Mouse (Mus musculus): ENCODE results near the gene Celf2. TPM values are rescaled to one million over a fixed set of nuclear protein-coding genes. Genes with fewer than 3 reads are reported as not detected.
A peak's percentile ranks its signal among the peaks of the same experiment; 100 is the strongest.

The Celf2 gene
- polyA plus RNA-seq, 1 experiment from 2014 or later, result 322 TPM

DNA sequence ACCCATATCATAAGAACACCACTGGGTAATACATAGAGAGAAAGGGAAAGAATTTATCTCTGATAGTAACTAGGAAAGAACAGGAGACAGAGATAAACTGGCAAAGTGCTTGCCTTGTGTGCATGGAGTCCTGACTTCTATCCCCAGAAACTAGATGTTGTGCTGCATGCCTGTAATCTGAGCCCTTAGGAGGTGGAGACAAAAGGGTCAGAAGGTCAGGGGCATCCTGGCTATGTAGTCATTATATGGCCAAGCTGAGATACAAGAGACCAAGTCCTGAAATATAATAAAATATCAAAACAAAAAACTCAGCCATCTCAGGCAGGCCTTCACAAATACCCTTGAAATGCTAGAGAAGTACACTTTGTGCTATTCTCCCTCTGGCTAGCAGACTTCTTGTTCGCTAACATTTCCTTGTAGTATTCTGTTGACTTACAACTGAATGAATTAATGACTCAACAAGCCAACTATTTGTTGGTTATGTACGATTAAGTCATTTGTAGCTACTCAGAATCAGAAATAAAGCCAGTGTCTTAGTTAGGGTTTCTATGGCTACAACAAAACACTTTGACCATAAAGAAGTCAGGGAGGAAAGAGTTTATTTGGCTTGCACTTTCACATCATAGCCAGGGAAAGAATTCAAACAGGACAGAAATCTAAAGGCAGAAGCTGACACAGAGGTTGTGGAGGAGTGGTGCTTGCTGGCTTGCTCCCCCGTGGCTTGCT lies 284.9 kb downstream of the Celf2 start:
- WGBS, result 57% methylated on average over 3 of the region's 3 CpGs
- no peak overlapping the region for H3K27ac ChIP-seq (replicated peaks)

DNA sequence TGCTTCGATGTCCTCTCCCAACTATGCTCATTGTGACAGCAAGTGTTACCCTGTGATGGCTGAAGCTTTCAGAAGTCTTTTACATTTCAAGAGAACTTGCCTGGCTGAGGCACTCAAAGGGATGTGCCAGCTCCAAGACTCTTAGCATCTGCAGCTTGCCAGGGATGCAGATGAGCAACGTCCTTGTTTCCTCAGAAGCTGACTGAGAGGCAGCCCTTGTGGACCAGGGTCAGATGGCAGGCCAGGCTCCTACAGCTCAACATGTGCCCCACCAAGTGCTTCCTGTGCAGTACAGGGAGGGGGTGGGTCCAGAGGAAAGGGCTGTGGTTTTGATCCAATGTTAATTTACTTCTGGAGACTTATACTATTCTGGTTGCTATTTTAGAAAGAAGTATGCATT lies 285.8 kb downstream of the Celf2 start:
- Histone ChIP-seq H3K4me1 (no peaks in the 10 kb centered on the region), H3K36me3 (no peaks in the 10 kb centered on the region), H3K9me3 (no peaks in the 10 kb centered on the region), H3K4me3 (no peak overlapping the region), H3K4me2 (replicated peaks) (no peak overlapping the region), H3K27ac (replicated peaks) (no peak overlapping the region), H3K9ac (replicated peaks) (no peak overlapping the region), H3K27me3 (no peaks in the 10 kb centered on the region)
- ATAC-seq (replicated peaks), result no peak
- WGBS, result 40% methylated on average over 2 of the region's 2 CpGs

More for the DNA sequence above, 284.9 kb downstream of the Celf2 start:
- no peaks in the 10 kb centered on the region for H3K27me3 ChIP-seq
- no peaks in the 10 kb centered on the region for H3K36me3 ChIP-seq
- no peak overlapping the region for H3K4me2 ChIP-seq (replicated peaks)
- ATAC-seq (replicated peaks), result no peak
- H3K9ac ChIP-seq (replicated peaks), result no peak overlapping the region
- H3K9me3 ChIP-seq, result no peaks in the 10 kb centered on the region
- H3K4me1 ChIP-seq, result no peaks in the 10 kb centered on the region
- H3K4me3 ChIP-seq, result no peak overlapping the region

DNA sequence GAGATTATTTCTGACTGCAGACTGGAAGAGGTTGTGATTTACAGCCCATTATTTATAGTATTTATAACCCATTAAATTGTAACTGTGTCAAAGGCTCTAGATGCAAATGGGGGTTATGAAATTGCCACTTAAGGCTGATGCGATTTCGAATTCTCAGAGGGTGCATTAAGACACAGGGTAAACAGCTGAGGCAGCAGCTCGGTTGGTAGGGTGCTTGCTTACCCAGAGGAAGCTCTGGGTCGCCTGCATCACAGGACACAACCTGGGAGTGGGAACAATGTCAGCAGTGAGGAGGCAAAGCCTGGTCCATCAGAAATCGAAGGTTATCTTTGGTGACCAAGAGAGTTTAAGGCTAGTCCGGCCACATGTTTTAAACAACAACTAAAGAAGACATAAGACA lies 286.5 kb downstream of the Celf2 start:
- H3K36me3 ChIP-seq, result no peaks in the 10 kb centered on the region
- 72% methylated on average over 6 of the region's 6 CpGs for WGBS
- H3K27ac ChIP-seq (replicated peaks), result no peak overlapping the region
- H3K4me3 ChIP-seq, result no peak overlapping the region
- H3K27me3 ChIP-seq, result no peaks in the 10 kb centered on the region
- H3K9ac ChIP-seq (replicated peaks), result no peak overlapping the region
- no peaks in the 10 kb centered on the region for H3K9me3 ChIP-seq
- no peak overlapping the region for H3K4me2 ChIP-seq (replicated peaks)
- H3K4me1 ChIP-seq, result no peaks in the 10 kb centered on the region
- ATAC-seq (replicated peaks), result no peak

DNA sequence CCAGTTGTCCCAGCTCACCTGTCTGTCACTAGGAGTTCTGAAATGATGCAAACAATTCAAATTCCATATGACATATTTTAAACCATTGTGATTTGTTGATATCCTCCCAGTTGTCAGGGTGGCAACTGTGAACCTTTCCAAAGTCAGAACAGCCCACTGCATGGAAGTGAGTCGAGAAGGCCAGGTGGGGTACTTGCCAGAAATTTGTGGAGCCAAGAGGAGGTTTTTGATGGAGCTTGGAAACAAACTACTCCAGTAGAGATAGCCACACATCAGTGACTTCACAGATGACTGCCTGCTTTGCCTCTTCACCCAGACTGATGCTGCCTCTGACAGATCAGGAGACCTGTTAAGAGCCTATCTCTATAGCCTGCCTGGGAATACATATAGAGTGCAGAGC lies 287.5 kb downstream of the Celf2 start:
- Histone ChIP-seq H3K4me1 (no peaks in the 10 kb centered on the region), H3K36me3 (no peaks in the 10 kb centered on the region), H3K27me3 (no peaks in the 10 kb centered on the region), H3K4me2 (replicated peaks) (no peak overlapping the region), H3K9me3 (no peaks in the 10 kb centered on the region), H3K9ac (replicated peaks) (no peak overlapping the region), H3K27ac (replicated peaks) (no peak overlapping the region), H3K4me3 (no peak overlapping the region)
- 76% methylated on average over 1 of the region's 1 CpGs for WGBS
- ATAC-seq (replicated peaks), result no peak

DNA sequence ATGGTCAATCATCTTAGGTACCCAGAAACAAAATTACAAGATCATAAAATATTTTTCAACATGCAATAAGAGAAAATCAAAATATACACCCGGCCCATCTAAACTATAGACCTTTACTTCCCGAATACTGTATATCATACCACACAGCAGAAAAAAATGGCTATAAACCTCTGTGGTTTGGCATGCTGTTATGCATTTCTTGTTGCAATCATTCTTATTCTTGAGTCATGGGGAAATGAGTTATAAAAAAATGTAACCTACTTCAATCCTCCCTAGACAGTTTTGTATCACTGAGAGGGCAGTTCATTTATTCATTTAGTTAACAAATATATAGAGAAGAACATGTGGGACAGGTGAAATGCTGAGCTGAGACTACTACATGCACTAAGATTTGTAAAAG lies 291.3 kb downstream of the Celf2 start:
- ATAC-seq (replicated peaks), result no peak
- Histone ChIP-seq H3K9ac (replicated peaks) (no peak overlapping the region), H3K4me2 (replicated peaks) (no peak overlapping the region), H3K4me1 (no peaks in the 10 kb centered on the region), H3K9me3 (no peaks in the 10 kb centered on the region; the same call in 1 of the 2 replicates), H3K4me3 (no peak overlapping the region), H3K27me3 (no peaks in the 10 kb centered on the region), H3K27ac (replicated peaks) (no peak overlapping the region), H3K36me3 (no peaks in the 10 kb centered on the region)
- 96% methylated on average over 2 of the region's 2 CpGs for WGBS

DNA sequence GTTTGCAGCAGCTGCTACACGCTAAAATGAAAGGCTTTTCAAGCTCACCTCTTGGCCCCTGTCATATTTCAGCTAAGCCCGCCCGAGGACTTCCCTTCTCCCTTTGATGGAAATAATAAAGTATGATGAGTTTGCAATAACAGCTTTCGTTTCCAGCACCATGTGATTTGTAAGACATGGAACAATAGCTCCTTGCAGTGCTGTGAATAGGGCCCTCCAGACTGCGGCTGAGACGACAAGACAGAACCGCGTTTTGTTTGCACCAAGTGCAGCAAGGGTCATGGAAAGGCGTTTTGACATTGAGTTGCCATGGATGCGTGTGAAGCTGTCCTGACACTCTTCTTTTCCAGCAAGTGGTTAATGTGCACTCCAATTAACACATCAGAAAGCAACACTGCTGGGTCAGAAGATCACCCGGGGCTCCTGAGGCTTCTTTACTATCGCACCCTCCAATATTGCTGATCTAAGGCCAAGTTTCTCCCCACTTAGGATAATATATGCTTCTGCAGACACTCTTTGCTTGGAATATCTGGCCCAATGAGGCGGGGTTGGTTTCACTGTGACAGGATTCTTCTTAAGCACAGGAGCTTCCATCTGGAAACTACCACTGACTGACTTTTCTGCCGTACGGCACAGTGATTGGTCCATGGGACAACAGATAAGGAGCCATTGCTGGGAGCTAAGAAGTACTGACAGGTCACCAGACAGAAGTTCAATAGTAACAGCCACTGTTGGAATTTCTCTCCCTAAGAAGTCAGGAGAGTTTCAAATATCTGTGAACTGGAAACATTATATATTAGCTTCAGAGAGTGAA lies 301.5 kb downstream of the Celf2 start:
- peak overlapping the region; percentile 54; the same call in 1 of the 2 replicates for H3K27ac ChIP-seq (replicated peaks)
- H3K9me3 ChIP-seq, result no peaks in the 10 kb centered on the region
- peak; percentile 81 for ATAC-seq (replicated peaks)
- H3K4me3 ChIP-seq, result no peak overlapping the region
- no peaks in the 10 kb centered on the region for H3K27me3 ChIP-seq
- H3K36me3 ChIP-seq, result no peaks in the 10 kb centered on the region
- H3K4me2 ChIP-seq (replicated peaks), result no peak overlapping the region
- H3K9ac ChIP-seq (replicated peaks), result no peak overlapping the region
- peaks cover 8% of the 10 kb centered on the region for H3K4me1 ChIP-seq
- WGBS, result 43% methylated on average over 15 of the region's 15 CpGs

DNA sequence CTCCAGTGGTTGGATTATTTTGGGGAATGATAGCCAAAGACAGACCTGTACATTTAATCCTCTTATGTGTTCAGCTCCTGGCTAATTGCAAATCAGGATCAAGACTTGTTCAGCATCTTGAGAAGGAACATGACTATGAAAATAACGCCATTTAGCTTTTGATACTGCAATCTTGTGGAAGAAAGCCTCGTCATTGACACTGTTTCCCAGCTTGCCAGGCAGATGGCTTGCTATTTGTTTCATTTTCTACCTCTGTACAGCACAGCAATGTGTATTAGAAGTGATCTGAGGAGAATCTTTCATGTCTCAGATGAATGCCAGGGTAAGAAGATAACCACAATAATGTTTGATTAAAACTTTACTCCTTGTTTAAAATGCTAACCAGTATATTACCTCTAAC lies 315.9 kb downstream of the Celf2 start:
- ATAC-seq (replicated peaks), result no peak
- Histone ChIP-seq H3K27ac (replicated peaks) (no peak overlapping the region), H3K9ac (replicated peaks) (no peak overlapping the region), H3K4me3 (no peak overlapping the region), H3K27me3 (no peaks in the 10 kb centered on the region), H3K4me2 (replicated peaks) (no peak overlapping the region), H3K9me3 (no peaks in the 10 kb centered on the region), H3K36me3 (no peaks in the 10 kb centered on the region), H3K4me1 (no peaks in the 10 kb centered on the region)
- WGBS, result 66% methylated on average over 2 of the region's 2 CpGs

DNA sequence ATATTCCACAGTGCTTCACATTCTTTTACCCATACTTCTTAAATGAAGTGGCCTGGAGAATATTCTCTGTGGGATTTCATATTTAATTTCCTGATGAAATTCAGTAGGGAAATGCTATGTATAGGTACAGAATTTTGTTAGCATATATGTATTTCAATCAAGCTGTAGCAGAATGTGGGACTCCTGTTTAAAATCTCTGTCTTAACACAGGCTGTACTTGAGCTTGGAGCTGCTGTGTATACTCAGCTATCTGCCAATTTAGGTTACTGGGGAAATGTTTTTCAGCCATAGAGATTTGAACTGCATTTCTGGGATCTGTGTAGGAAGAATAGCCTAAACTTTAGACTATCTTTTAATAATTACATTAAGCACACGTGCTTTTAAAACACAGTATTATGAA lies 330.2 kb downstream of the Celf2 start:
- Histone ChIP-seq H3K4me2 (replicated peaks) (no peak overlapping the region), H3K27me3 (no peaks in the 10 kb centered on the region), H3K4me3 (no peak overlapping the region), H3K36me3 (no peaks in the 10 kb centered on the region), H3K4me1 (0 out of 2 replicates have a peak, but pooled peaks cover 4% of the 10 kb centered on the region), H3K9ac (replicated peaks) (no peak overlapping the region), H3K27ac (replicated peaks) (peak overlapping the region; percentile 72), H3K9me3 (no peaks in the 10 kb centered on the region)
- no peak for ATAC-seq (replicated peaks)
- 74% methylated on average over 1 of the region's 1 CpGs for whole genome bisulfite sequencing

DNA sequence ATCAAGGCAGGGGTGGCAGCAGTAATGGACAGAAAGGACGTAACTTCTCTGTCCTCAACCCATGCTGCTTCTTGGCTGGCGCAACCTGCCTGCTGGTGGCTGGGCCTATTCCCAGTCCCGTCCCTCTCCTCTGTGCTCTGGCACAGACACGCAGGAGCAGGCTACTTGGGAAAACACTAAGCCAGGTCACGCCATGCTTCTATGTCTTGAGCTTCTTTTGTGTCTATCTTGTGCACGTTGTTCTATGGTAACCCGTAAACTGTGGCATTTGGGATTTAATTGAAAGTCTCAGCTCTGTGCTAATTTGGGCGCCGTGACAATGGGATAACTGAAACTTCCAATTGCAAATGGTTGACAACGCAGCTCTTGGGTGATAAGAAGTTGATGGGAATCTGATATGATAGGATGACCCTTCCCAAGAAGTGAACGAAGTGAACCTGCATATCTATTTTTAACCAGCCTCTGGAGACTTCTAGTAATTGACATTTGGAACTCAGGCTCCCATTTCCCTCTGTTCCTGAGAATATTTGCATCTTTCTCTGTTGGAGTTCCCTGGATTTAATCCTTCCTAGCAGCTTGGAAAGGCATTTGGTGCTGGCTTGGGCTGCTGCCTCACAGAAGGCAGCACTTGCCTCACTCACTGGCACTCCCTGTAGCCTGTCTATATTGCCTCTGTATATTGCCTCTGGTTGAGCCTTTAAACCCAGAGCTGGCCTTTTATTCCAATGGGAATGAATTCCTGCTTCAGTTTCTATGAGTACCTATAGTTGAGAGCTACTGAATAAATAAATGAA lies 335.9 kb downstream of the Celf2 start:
- ATAC-seq (replicated peaks), result peak; percentile 58; the same call in 1 of the 2 replicates
- 61% methylated on average over 11 of the region's 11 CpGs for WGBS
- Histone ChIP-seq H3K4me3 (no peak overlapping the region), H3K27ac (replicated peaks) (peak overlapping the region; percentile 79), H3K4me2 (replicated peaks) (no peak overlapping the region), H3K9ac (replicated peaks) (no peak overlapping the region), H3K36me3 (no peaks in the 10 kb centered on the region), H3K27me3 (no peaks in the 10 kb centered on the region), H3K9me3 (no peaks in the 10 kb centered on the region), H3K4me1 (peaks cover 9% of the 10 kb centered on the region)

DNA sequence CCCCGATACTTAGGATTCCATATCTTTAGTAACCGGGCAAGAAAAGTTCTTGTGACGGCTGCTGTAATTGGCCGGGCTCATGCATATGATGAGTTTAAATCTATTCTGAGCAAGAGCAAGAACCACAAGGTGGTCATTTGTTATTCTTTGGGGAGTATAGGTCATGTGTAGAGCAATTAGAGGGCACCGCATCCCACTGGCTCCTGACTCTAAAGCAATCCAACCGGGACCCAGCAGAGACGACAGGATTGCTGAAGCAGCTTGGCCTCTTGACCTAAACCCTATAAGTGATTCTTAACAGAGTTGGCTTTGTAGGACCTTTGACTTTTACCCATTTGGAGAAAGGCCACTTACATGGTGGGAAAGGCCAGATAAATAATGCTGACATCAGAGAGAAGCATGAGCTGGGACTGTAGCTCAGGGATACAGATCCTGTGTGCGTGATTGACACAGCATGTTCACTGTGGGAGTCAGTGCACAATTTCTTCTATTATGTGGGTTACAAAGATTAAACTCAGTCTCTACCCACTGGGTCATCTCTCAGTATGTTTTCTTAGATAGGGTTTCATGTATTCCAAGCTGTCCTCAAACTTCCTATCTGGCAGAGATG lies 338.2 kb downstream of the Celf2 start:
- H3K4me3 ChIP-seq, result no peak overlapping the region
- no peak overlapping the region for H3K9ac ChIP-seq (replicated peaks)
- H3K27ac ChIP-seq (replicated peaks), result no peak overlapping the region
- no peaks in the 10 kb centered on the region for H3K36me3 ChIP-seq
- no peak for ATAC-seq (replicated peaks)
- H3K9me3 ChIP-seq, result no peaks in the 10 kb centered on the region
- H3K4me1 ChIP-seq, result peaks cover 9% of the 10 kb centered on the region
- H3K4me2 ChIP-seq (replicated peaks), result no peak overlapping the region
- H3K27me3 ChIP-seq, result no peaks in the 10 kb centered on the region
- WGBS, result 85% methylated on average over 8 of the region's 8 CpGs

DNA sequence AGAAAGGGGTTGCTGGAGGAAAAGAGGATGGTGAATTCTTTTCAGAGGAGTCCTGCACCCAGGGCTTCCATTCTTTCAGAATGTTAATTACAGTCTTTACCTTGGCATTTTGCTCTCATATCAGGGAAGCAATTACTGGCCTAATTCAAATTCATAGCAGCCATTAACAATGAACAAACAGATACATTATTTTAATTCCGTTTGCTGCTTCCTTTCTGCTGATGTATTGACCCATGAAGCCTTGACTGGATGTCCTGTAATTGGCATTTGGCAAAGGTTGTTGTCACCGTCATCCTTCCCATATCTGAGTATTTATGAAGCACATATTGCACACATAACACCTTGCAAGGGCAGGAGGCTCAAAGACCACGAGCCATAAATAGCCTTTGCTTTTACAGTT lies 343.6 kb downstream of the Celf2 start:
- no peak overlapping the region for H3K27ac ChIP-seq (replicated peaks)
- H3K4me2 ChIP-seq (replicated peaks), result no peak overlapping the region
- ATAC-seq (replicated peaks), result no peak
- no peaks in the 10 kb centered on the region for H3K36me3 ChIP-seq
- no peaks in the 10 kb centered on the region for H3K27me3 ChIP-seq
- peaks cover 6% of the 10 kb centered on the region; the same call in 1 of the 2 replicates for H3K4me1 ChIP-seq
- no peak overlapping the region for H3K4me3 ChIP-seq
- H3K9ac ChIP-seq (replicated peaks), result no peak overlapping the region
- 29% methylated on average over 3 of the region's 3 CpGs for WGBS
- H3K9me3 ChIP-seq, result no peaks in the 10 kb centered on the region

DNA sequence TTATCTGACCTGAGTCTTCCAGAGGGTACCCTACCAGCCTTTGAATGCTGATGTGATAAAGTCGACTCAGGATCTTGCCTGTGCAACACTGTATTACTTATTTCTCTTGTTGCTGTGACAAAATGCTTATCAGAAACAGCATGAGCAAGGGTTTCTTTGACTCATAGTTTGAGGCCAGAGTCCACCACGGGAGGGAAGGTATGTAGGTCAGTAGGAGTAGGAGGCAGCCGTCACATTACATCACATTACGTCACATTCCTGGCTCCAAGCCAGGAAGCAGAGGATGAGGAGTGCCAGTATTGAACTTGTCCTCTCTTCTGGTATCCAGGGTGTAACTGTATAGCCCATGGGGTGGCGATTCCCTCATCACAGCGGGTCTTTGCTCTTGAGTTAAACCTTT lies 349.3 kb downstream of the Celf2 start:
- 64% methylated on average over 6 of the region's 6 CpGs for WGBS
- no peak overlapping the region for H3K9ac ChIP-seq (replicated peaks)
- H3K36me3 ChIP-seq, result no peaks in the 10 kb centered on the region
- no peaks in the 10 kb centered on the region for H3K9me3 ChIP-seq
- no peaks in the 10 kb centered on the region for H3K4me1 ChIP-seq
- no peaks in the 10 kb centered on the region for H3K27me3 ChIP-seq
- no peak for ATAC-seq (replicated peaks)
- H3K4me2 ChIP-seq (replicated peaks), result no peak overlapping the region
- no peak overlapping the region for H3K4me3 ChIP-seq
- H3K27ac ChIP-seq (replicated peaks), result no peak overlapping the region
